Mouse (Mus musculus) gastrocnemius, postnatal 14 days (tissue): Measurements from ENCODE around the gene Plcl2. TPM values are rescaled to one million over a fixed set of nuclear protein-coding genes. Genes with fewer than 3 reads are reported as not detected.
"Not testable (repeated sequence)": the region's sequence is repeated elsewhere in the genome, so short reads cannot be mapped to it uniquely, and the experiment has no call there.

Experiments used
- DNase-seq: peaks from one replicate; pipeline ENCODE4 v3.0.0; 2021; ENCODE audit warnings: mixed read lengths
- intact Hi-C: fragments of 180-260 bp; cut with DNase I; formaldehyde crosslinking; loops from one replicate; pipeline ENCODE4 v1.15.1; 2025; ENCODE audit warnings: low total_unique reads
- total RNA-seq, 2 experiments: library from RNA; stranded (reverse); gene quantifications; 2 replicates each; pipeline ENCODE4 v1.2.3; 2021

Plcl2 gene
- total RNA-seq, 2 experiments from 2014 or later = 27.0 to 29.8 TPM

DNA sequence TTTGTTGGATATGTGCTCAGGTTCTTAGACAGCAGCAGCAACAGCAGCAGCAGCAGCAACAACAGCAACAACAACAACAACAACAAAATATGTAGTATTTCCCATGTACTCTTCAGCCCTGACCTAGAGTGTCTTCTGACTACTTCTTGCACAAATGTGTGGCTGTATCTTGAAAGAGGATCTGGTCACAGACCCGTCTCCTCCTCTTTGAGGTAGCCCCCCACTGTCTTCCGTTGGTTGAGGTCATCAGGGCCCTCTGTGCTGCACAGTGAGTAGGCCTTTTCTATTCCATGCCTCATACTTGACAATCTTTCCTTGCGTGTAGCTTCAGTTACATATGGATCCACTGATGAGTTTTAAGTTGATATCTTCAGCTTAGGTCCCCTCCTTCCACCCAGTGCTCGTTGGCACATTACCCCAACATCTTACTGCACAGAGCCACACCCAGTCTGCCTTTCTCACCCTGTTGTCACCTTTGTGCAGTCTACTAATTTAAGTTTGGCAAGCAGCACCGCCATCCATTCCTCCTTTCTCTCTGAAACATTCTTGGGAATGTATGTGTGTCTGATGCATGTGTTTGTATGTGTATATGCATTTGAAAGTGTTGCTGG lies 13.4 kb downstream of the Plcl2 start:
- DNase-seq = no peak
- intact Hi-C loops = no loop called here

DNA sequence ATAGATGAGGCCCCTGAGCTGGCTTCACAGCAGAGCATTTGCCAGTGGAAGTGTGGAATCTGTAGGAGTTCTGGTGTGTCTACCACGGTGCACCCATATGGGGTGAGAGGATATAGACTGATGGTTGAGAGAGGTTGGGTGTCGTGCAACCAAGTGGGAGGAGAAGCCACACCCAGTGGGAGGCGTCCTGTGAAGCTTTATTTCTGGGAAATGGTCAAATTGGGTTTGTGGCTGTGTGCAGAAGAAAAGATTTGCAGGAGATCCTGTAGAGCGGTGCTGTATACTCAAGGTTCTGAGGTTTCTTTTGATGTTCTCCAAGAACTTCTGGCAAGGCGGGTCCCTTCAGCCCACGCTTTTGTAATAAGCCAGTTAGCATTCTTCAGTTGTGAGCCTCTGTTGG lies 15.8 kb downstream of the Plcl2 start:
- intact Hi-C loops = no loop called here
- no peak for DNase-seq

DNA sequence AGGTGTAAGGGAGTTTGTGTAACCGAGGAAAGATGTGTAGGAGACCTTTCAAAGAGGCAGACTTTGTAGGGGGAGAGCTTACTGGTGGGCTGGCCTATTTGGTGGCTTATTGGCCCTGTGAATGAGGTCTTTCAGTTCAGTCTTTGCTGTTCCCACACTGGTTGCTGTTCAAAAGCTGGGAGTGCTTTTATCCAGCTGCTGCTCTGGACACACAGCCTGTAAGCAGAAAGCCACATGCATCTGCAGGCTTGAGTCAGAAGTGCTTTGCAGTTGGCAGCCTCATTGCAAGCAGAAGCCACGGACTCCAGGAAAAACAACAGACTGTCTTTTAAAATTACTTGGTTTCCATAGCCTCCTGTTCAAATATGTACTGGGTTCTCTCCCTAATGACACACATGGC lies 16.6 kb downstream of the Plcl2 start:
- intact Hi-C loops = no loop called here
- DNase-seq = peak; percentile 16

DNA sequence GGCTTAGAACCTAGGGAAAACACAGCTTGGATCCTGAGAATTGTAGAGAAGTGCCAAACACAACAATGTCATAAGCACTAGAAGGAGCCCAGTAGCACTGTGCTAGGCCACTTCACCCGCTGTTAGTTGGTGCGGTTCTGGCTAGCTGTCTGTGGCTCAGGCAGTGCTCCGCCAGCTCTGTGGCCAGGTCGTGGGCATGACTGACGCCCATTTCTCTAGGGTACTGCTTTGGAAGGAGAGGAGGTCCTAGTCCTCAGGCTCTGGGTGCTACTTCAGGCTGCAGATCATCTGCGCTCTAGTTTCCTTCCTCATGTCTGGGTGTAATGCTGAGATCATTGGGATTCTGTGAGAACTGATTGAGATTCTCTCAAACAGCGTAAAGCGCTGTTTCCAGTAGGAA lies 20.9 kb downstream of the Plcl2 start:
- DNase-seq = no peak
- intact Hi-C loops = no loop called here

DNA sequence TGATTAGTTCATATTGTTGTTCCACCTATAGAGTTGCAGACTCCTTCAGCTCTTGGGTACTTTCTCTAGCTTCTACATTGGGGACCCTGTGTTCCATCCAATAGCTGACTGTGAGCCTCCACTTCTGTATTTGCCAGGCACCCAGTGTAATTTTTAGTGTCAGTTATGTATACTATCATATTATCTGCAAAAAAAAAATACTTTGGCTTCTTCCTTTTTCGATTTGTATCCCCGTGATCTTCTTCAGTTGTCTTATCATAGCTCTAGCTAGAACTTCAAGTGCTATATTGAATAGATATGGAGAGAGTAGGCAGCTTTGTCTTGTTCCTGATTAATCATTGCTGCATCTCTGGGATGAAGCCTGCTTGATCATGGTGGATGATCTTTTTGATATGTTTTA lies 25.7 kb downstream of the Plcl2 start:
- DNase-seq, intact Hi-C loops: not testable (repeated sequence)

DNA sequence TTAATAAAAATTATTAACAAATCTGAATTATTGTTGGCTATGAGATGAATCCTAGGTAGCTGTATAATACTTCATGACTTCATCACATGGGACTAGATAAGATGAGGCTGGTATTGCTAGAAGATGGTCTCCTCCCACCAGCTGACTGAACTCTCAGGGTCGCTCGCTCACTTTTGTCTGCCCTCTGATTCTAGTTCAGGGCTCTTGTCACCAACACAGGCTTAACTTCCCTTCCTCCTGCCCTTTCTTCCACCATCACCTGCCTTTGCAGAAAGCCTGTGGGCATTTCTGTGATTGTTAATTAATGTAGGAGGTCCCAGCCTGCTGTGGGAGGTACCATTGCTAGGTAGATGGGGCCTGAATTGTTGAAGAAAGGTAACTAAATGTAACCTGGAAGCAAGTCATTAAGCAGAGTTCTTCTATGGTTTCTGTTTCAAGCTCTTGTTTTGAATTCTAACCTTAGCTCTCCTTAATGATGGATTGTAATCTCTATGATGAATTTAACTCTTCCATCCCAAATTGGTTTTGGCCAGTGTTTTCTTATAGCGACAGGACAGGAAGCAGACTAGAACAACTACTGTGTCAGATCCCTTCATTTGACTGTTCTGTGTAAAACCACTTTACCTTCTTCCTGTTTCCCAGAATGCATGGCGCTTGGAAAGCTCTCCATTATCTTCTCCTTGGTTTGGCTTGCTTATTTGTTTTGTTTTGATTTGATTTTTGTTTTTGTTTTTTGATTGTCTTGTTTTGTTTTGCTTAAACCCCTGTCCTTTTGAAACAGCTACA lies 27.4 kb downstream of the Plcl2 start:
- intact Hi-C loops = no loop called here
- no peak for DNase-seq

DNA sequence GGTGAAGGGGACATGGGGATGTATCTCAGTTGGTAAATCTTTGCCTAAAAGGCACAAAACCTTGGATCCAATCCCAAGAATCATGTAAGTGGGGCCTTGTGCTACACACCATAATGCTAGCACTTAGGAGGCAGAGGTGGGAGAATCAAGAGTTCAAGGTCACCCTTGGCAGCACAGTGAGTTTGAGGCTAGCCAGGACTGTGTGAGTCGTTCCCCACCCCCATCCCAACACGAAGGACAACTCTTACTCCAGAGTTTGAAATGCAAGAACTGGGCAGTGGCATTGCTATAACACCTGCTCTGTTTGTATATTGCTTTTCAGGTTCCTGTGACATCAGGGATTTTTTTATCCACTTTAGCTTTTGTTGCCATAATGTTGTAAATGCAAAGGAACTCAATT lies 28.6 kb downstream of the Plcl2 start:
- DNase-seq = no peak
- intact Hi-C loops = no loop called here

DNA sequence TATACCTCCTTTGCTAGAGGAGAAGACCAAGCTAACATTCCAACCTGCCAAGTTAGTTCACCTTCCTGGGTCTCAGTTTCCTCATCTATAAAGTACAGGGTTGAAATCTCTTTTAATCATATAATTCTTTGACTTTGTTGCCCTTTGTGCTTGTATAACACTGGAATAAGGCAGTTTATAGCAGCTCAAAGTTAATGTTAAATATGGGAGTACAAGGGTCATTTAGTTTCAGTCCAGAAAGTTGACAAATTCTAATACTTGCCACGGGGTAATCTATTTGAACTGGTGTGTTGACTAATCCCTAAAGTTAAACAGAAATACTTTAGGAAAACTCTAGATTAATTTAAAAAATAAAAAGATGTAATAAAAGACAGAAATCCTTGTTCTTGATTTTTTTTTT lies 35.7 kb downstream of the Plcl2 start:
- no peak for DNase-seq
- intact Hi-C loops = no loop called here

DNA sequence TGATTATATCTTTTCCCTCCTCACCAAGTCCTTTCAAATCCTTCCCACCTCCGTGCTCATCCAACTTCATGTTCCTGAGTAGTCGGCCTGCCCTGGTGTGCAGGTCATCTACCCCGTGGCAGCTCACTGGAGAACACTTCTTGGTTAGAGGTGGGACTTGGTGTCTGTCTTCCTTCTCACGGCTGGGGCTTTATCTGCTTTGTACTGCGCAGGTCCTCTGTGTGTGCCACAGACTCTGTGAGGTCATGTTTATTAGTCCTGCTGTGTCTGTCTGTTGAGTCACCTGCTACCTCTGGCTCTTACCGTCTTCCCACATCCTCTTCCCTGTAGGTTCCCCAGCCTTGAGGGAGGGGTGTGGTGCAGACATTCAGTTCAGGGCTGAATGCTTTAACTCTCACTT lies 36.1 kb downstream of the Plcl2 start:
- DNase-seq = no peak
- intact Hi-C loops = no loop called here

DNA sequence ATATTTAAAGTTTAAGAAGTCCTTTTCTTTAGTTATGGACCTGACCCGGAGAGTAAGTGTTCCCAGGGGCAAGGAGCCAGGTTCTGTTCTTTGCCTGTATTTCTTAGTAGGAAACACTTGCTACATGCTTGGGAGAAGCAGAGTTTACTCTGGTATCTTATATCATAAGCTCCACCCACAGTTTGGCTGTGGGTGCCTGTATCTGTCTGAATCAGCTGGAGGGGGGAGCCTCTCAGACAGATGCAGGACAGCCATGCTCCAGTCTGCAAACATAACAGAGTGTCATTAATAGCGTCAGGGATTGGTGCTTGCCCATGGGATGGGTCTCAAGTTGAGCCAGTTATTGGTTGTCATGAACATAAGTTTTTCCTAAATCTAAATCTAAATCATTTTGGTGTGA lies 42.9 kb downstream of the Plcl2 start:
- intact Hi-C loops = no loop called here
- no peak for DNase-seq

DNA sequence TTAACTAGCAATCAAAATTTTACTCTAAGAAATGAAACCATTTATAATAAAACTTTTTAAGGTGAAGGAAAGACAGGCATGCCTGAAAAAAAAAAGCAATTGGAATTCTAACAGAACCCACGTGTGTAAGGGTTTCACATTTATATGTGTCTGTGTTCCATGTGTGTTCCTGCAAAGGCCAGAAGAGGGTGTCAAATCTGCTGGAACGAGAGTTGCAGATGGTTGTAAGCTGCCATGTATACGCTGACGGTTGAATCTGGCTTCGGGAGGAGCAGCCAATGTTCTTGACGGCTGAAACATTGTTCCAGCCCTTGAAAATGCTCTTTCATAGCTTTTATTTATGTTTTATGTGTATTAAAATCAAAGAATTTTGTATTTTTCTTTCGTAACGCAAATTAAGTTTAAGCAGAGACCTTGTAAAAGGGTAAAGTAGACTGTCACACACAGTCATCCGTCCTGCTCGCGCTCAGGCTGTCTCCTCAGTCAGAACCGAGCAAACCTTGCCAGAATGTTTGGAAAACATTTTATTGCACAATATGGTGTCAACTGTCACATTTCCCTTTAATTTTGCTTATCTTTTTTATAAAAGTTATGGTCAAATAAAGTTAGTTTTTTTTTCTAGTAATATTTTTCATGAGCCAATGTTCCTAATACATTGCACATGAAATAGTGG lies 48.5 kb downstream of the Plcl2 start:
- intact Hi-C loops = no loop called here
- DNase-seq = no peak

DNA sequence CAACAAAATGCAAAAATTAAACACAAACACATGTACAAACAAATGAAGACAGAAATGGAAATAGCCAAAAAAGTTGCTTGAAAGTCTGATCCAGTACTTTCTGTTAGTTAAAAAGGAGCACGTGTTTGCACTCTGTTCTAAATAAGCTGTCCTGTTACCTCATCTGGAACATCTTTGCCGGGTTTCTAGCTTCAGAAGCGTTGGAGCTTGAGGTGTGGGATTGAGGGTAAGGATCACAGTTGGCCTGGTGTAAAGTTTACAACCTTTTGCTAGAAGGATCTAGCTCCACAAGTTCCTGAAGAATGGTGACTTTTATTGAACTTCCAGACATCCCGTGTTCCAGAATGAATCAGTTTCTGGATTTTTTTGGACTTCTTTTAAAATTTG lies 49.0 kb downstream of the Plcl2 start:
- intact Hi-C loops = no loop called here
- no peak for DNase-seq

DNA sequence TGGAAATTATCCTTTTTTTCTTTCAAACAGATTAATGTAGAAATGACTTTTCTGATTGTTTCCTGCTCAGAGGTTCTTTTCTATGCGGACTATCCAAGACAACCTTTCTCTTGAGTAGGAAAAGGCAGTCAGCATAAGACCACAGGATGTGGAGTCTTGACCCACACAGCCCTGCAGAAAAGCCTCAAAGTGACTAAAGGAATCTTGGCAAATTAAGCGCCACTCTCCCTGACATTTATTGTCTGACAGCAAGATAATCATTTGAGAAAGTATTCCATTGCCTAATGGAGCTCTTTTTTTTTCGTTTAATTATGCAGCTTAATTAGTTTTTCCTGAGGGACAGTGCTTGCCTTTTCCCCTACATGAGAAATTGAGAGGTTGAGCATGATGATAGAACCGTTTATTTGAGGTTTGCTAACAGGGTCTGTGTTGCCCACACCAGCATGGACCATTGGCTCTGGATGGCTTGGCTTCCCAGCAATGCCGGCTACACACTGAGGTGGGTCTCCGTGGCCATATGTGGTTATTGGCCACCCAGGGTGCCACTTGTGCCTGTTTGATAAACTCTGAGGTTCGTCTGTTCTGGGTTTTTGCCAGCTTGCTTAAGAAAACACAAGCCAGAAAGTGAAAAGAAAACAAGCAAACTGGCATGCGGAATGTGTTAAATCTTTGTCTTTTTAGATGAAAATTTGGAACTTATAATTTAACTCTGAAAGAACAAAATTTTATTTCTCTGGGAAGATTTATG lies 56.3 kb downstream of the Plcl2 start:
- intact Hi-C loops = no loop called here

DNA sequence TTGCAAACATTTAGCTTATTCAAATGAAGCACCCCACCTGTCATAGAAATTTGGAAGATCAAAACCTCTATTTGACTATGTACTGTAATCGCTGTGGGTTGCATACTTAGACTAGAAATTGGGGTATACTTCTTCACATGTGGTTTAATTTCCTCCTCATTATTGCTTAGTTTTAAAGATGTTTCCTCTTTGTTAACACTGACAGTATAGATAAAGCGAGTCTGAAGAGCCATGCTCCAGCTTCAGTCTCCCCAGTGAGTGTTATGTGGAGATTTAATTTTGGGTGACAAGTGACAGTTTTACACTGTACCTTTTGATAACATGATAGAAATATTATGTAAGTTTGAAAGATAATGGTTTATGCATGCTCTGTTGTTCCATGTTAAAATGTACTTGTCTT lies 59.6 kb downstream of the Plcl2 start:
- no peak for DNase-seq
- intact Hi-C loops = no loop called here

More for the DNA sequence above, 56.3 kb downstream of the Plcl2 start:
- DNase-seq = no peak

DNA sequence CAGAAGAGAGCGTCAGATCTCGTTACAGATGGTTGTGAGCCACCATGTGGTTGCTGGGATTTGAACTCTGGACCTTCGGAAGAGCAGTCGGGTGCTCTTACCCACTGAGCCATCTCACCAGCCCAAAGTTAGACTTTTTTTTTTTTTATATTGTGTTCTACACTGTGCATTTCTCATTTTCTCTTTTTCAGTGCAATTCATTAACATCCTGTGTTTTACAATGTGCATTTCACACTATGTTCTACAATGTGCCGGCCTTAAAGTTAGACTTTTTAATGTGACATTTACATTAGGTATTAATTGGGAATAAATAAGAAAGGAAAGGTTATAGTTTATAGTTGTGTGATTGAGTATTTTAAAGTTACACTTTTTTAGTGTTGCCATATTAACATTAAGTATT lies 61.0 kb downstream of the Plcl2 start:
- DNase-seq, intact Hi-C loops: not testable (repeated sequence)

DNA sequence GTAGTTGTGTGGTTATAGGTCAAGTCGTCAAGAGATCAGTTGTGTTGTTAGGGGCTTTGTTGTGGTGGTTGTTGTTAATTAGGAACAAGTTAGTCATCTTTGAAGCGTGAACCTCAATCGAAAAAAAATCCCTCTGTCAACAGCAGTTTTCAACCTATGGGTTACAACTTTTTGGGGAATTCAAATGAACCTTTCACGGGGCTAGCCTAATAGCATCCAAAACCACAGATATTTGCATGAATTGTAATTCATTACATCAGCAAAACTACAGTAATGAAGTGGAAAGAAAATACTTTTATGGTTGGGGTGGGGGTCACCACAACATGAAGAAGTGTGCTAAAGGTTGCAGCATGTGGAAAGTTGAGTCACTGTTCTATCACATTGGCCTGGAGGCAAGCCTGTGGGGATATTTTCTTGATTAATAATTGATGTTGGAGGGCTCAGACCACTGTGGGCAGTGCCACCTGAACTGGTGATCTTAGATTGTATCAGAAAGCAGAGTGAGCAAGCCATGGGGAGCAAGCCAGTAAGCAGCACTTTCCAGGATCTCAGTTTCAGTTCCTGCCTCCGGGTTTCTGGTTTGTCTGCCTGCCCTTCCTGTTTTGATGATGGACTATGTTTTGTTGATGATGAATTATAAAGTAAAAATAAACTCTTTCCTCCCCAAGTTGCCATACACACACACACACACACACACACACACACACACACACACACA lies 61.6 kb downstream of the Plcl2 start:
- intact Hi-C loops = no loop called here
- DNase-seq = no peak

DNA sequence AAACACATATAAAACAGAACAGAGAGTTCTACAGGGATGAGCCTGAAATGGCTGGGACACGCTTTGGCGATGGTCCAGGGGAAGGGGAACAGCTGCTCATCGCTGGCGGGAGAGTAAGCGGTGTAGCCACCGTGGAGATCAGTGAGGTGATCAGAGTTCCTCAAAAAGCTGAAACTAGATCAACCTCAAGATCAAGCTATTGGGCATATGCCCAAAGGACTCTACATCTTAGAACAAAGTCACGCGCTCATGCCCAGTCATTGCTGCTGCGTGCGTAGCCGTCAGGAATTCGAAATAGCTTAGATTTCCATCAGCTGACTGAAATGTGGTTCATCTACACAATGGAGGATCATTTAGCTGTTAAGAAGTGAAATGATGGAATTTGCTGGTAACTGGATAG lies 65.0 kb downstream of the Plcl2 start:
- DNase-seq = peak; percentile 59

DNA sequence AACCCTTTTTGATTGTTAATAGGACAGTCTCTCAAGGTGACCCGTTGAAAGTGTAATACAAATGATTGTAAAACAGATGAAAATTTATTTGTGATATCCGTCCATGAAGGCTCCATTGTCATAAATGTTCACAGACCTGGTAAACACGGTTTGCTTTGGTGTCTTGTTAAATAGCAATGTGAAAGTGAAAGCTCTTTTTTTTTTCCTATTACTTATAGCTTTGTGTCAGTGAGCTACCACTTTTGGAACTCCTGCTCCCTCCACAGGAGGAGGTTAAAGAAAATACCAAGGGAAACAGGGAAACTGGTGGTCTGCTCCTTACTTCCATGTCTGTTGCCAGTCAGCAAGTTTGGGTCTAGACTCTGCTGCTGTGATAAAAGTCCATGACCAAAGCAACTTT lies 71.2 kb downstream of the Plcl2 start:
- no peak for DNase-seq
- intact Hi-C loops = no loop called here

More for the DNA sequence above, 65.0 kb downstream of the Plcl2 start:
- intact Hi-C loops = no loop called here

DNA sequence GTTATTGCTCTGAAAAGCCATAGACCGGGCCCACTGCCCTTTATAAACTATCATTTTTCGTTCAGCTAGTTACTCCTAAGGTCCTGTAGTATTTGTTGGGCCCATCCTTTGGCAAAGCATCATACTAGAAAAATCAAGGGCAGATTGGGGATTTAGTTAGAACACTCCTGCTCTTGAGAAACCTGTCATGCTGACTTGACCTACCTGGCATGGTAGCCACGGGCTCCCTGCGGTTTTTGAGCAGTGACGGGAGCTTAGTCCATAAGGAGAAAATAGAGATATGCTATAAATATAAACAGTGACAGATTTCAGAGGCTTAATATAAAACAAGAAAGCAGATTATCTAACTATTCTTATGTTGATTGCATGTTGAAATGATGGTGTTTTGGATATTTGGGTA lies 77.6 kb downstream of the Plcl2 start:
- no peak for DNase-seq
- intact Hi-C loops = no loop called here

DNA sequence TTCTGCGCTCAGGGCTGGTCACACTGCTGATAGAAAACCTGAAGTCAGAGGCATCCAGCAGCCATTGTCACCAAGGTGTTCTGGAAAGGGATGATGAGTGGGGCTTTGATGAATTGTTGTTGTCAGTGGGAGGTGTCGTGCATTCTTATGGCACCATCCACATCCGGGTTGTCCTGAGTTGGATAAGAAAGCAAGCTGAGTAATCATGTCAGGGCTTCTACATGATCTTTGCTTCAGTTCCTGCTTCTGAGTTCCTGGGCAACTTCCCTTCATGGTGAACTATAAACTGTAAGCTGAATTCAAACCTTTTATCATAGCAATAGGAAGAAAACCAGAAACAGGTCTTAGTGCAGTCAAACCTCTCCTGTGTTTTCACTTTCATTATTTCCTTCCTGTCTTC lies 78.7 kb downstream of the Plcl2 start:
- intact Hi-C loops = no loop called here
- DNase-seq = no peak
